Mouse (Mus musculus): Measurements from ENCODE around the gene Fam207a. TPM values are rescaled to one million over a fixed set of nuclear protein-coding genes. Genes with fewer than 3 reads are reported as not detected.
A peak's percentile ranks its signal among the peaks of the same experiment; 100 is the strongest.

The Fam207a gene
- polyA plus RNA-seq, 1 experiment from 2014 or later, result 23.3 TPM

DNA sequence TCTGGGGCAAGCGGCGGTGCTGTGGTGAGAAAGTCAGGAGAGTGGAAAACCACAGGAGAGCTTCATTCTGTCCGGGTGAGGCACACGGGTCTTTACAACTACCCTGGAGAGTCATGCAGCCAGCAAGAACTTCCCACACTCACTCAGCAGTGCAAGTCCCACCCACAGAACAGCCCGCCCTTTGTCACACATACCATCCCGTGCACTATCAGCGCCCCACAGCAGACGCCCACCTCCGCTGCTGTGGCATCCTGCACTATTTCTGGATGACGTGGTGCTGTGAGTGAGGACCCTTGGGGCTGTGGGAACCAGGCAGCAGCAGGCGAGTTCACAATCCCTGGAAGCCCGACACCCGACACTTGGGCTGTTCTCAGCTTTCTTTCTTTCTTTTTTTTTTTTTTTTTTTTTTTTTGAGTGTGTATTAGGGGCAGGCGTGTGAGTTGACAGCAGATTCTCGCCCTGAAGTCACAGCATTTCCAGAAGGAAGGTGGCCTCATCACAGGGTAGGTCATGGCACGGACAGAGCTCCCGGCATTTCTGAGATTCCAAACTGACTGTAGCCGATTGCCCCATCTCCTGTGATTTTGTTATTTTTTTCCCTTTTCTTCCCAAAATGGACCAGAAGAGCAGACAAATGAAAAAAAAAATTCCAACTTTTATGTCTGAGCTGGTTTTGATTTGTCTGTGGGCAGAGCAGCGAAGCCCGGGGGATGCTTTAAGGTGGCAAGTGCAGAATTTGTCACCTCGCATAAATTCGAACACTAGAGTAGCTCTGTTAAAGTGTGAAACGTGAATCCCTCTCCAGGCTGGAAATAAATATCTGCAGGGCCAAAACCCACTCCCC, 66.0 kb downstream of the Fam207a start:
- H3K9me3 ChIP-seq (replicated peaks), result 0 out of 2 replicates have a peak, but pooled peaks cover 5% of the 10 kb centered on the region
- DNase-seq, result no peak
- H3K9ac ChIP-seq, result no peak overlapping the region
- peaks cover 32% of the 10 kb centered on the region for H3K27me3 ChIP-seq
- H3K4me1 ChIP-seq (replicated peaks), result peaks cover 13% of the 10 kb centered on the region
- 25% methylated on average over 23 of the region's 23 CpGs for WGBS (ENCODE audit: insufficient replicate concordance)
- ATAC-seq (ENCODE audit: low read depth), result peak; percentile 61
- no peaks in the 10 kb centered on the region for H3K36me3 ChIP-seq
- H3K4me3 ChIP-seq (replicated peaks), result 0 out of 2 replicates have a peak overlapping the region, but pooled peaks have one; percentile 10
- peak overlapping the region; percentile 38 for H3K4me2 ChIP-seq
- H3K27ac ChIP-seq, result no peak overlapping the region

DNA sequence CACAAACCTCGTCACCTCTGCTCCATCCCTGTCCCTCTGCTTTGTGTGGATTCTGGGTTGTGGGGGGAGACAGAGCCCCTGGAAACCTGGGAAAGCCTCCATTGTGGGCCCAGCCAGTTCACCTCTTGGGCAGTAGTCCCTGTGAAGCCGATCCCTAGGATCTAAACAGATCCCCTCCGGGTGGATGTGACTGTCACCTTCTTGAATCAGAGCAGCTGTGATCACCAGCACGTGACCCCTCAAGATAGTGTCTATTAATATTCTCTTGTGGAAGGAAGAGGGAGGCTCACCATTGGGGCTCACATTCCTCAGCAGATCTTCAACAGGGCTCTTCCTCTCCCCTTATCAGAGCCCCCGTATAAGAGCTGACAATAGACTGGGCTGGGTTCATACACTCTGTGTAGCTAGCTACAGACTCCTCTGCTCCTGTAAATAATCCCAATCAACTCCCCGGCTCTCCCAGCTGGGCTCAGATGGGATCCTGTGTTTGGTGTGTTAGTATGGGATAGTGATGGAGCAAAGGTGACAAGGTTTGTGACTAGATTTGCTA, 66.8 kb downstream of the Fam207a start:
- WGBS (ENCODE audit: insufficient replicate concordance), result 33% methylated on average over 6 of the region's 6 CpGs
- Histone ChIP-seq H3K4me3 (replicated peaks) (0 out of 2 replicates have a peak overlapping the region, but pooled peaks have one; percentile 10), H3K27ac (no peak overlapping the region; the same call in 1 of the 2 replicates), H3K4me2 (peak overlapping the region; percentile 38), H3K9ac (no peak overlapping the region), H3K4me1 (replicated peaks) (peaks cover 13% of the 10 kb centered on the region), H3K9me3 (replicated peaks) (0 out of 2 replicates have a peak, but pooled peaks cover 5% of the 10 kb centered on the region), H3K36me3 (no peaks in the 10 kb centered on the region), H3K27me3 (peaks cover 32% of the 10 kb centered on the region)
- ATAC-seq (ENCODE audit: low read depth) (no peak), DNase-seq (no peak)

GRCm38 (mm10) chr10:77448209-77448608, 67.4 kb downstream of the Fam207a start:
- Histone ChIP-seq H3K9me3 (replicated peaks) (0 out of 2 replicates have a peak, but pooled peaks cover 5% of the 10 kb centered on the region), H3K27ac (no peak overlapping the region), H3K9ac (no peak overlapping the region), H3K4me2 (no peak overlapping the region), H3K4me3 (replicated peaks) (no peak overlapping the region), H3K36me3 (no peaks in the 10 kb centered on the region), H3K4me1 (replicated peaks) (peaks cover 13% of the 10 kb centered on the region), H3K27me3 (peaks cover 32% of the 10 kb centered on the region)
- WGBS (ENCODE audit: insufficient replicate concordance), result 67% methylated on average over 7 of the region's 7 CpGs
- DNase-seq (no peak), ATAC-seq (ENCODE audit: low read depth) (no peak)

DNA sequence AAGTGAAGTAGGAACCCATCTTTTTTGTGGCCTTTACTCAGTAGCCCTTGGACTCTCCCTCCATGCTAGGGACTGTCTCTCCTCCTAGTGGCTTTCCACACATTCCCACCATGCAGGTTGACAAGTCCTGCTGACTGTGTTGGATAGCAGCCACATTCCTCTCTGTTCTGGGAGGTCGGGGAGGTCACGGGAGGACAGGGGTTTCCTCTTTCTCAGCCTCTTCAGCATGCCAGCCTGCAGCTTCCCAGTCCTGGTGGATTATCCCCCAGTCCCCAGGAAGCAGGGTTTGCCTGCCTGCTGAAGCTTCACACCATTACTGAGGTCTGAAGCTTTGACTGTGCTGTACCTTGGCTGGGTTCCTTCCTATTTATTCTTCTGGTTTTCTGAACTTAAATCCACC, 67.8 kb downstream of the Fam207a start:
- Histone ChIP-seq H3K27me3 (peaks cover 32% of the 10 kb centered on the region), H3K4me2 (no peak overlapping the region), H3K9ac (no peak overlapping the region), H3K36me3 (no peaks in the 10 kb centered on the region), H3K4me3 (replicated peaks) (no peak overlapping the region), H3K9me3 (replicated peaks) (0 out of 2 replicates have a peak, but pooled peaks cover 5% of the 10 kb centered on the region), H3K27ac (no peak overlapping the region), H3K4me1 (replicated peaks) (peaks cover 13% of the 10 kb centered on the region)
- no peak for DNase-seq
- WGBS (ENCODE audit: insufficient replicate concordance), result 15% methylated on average over 2 of the region's 2 CpGs
- no peak for ATAC-seq (ENCODE audit: low read depth)

GRCm38 (mm10) chr10:77442250-77442649, 73.3 kb downstream of the Fam207a start:
- no peaks in the 10 kb centered on the region for H3K4me1 ChIP-seq (replicated peaks)
- no peak overlapping the region for H3K27ac ChIP-seq
- no peak overlapping the region for H3K4me3 ChIP-seq (replicated peaks)
- peaks cover 6% of the 10 kb centered on the region; the same call in 1 of the 2 replicates for H3K27me3 ChIP-seq
- ATAC-seq (ENCODE audit: low read depth) (no peak), DNase-seq (no peak)
- H3K36me3 ChIP-seq, result no peaks in the 10 kb centered on the region
- no peak overlapping the region for H3K4me2 ChIP-seq
- 62% methylated on average over 4 of the region's 4 CpGs for WGBS (ENCODE audit: insufficient replicate concordance)
- H3K9ac ChIP-seq, result no peak overlapping the region
- 0 out of 2 replicates have a peak, but pooled peaks cover 5% of the 10 kb centered on the region for H3K9me3 ChIP-seq (replicated peaks)

DNA sequence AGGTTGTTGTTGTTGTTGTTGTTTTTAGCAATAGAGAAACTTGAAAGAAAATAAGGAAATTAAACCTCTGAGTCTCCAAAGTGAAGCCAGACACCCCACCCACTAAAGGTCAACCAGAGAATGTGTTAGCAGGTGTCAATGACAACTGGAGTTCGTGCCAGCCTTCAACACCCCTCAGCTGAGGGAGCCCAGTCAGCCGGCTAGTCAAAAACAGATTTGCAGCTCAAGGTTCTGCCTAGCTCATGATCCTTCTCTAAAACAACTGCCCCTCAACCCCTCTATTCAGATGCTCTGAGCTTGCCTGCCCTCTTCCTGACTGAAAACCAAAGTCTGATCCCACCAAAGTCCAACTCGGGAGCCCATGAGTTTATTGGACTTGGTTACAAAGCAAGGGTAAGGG, 73.8 kb downstream of the Fam207a start:
- no peak overlapping the region for H3K9ac ChIP-seq
- WGBS (ENCODE audit: insufficient replicate concordance), result 68% methylated on average over 3 of the region's 3 CpGs
- H3K4me3 ChIP-seq (replicated peaks), result no peak overlapping the region
- H3K27ac ChIP-seq, result no peak overlapping the region
- no peak for DNase-seq
- no peak for ATAC-seq (ENCODE audit: low read depth)
- no peaks in the 10 kb centered on the region for H3K36me3 ChIP-seq
- H3K4me1 ChIP-seq (replicated peaks), result no peaks in the 10 kb centered on the region
- peaks cover 2% of the 10 kb centered on the region; the same call in 1 of the 2 replicates for H3K27me3 ChIP-seq
- H3K4me2 ChIP-seq, result no peak overlapping the region
- 0 out of 2 replicates have a peak, but pooled peaks cover 5% of the 10 kb centered on the region for H3K9me3 ChIP-seq (replicated peaks)

DNA sequence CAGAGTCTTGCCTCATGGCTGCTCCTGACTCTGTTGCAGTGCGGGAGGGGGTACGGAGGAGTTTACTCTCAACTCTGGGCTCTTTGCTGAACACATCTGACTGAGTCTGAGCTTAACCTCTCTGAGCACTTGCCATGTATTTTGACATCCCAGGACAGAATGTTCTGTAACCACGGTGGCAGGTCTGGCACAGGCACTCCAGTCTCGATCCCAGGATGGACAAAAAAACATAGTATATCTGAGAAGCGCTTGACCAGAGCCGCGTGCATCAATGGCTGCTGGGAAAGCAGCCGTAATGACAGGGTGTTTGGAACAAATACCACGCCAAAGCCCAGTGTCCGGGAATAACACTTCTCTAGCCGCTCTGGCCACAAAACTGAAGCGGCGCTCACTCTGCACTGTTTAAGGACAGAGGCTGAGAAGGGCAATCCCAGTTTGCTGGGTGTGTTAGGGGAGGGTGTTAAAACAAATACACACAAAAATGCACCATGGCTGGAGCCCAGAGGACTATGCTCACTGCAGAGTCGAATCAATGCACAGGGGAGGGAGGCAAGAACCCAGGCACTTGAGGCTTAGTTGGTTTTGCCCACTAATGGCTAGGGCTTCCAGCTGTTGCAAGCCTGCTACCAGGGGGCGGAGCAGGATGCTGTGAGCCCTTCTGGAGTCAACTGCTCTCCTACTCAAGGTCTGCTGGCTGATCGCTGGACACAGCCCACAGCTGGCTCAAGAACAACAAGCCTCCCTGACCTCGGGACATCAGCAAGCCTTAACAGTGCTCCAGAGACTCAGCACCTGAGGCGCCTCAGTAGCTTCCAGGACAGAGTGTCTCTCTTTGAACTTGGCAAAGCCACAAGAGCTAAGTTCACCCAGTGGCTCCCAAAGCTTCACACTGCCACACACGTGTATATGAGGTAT, 74.5 kb downstream of the Fam207a start:
- DNase-seq (no peak), ATAC-seq (ENCODE audit: low read depth) (0 out of 2 replicates have a peak, but pooled peaks have one; percentile 18)
- Histone ChIP-seq H3K27me3 (peaks cover 2% of the 10 kb centered on the region; the same call in 1 of the 2 replicates), H3K4me3 (replicated peaks) (no peak overlapping the region), H3K9ac (no peak overlapping the region), H3K4me1 (replicated peaks) (no peaks in the 10 kb centered on the region), H3K36me3 (no peaks in the 10 kb centered on the region), H3K27ac (no peak overlapping the region), H3K4me2 (no peak overlapping the region), H3K9me3 (replicated peaks) (0 out of 2 replicates have a peak, but pooled peaks cover 5% of the 10 kb centered on the region)
- 55% methylated on average over 19 of the region's 19 CpGs for WGBS (ENCODE audit: insufficient replicate concordance)

- no peak overlapping the region for H3K27ac ChIP-seq
- H3K9me3 ChIP-seq (replicated peaks), result 0 out of 2 replicates have a peak, but pooled peaks cover 4% of the 10 kb centered on the region
- peaks cover 2% of the 10 kb centered on the region; the same call in 1 of the 2 replicates for H3K27me3 ChIP-seq
- ATAC-seq (ENCODE audit: low read depth) (no peak), DNase-seq (no peak)
- H3K4me3 ChIP-seq (replicated peaks), result no peak overlapping the region
- WGBS (ENCODE audit: insufficient replicate concordance), result 35% methylated on average over 6 of the region's 6 CpGs
- H3K9ac ChIP-seq, result no peak overlapping the region
- no peak overlapping the region for H3K4me2 ChIP-seq
- no peaks in the 10 kb centered on the region for H3K4me1 ChIP-seq (replicated peaks)
- H3K36me3 ChIP-seq, result no peaks in the 10 kb centered on the region
Measured at GRCm38 (mm10) chr10:77440286-77440685, 75.3 kb downstream of the Fam207a start.

DNA sequence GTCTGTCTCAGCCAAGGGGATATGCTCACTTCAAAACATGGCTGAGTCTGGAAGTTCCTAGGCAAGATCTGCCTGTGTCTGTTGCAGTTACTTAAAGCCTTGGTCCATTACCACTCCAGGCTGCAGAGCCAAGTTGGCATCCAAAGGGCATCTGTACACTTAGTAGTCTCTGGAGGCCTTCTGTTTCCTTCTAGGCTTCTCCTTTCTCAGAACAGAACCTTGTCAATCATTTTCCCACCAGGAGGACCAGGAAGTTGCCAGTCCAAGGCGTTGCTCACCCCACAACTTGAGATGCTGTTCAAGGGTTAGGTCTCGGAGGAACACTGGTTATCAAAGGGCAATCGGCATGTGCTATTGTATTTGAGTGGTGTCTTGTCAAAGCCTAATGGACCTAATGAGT, 76.6 kb downstream of the Fam207a start:
- H3K27me3 ChIP-seq, result peaks cover 2% of the 10 kb centered on the region; the same call in 1 of the 2 replicates
- peaks cover 5% of the 10 kb centered on the region; the same call in 1 of the 2 replicates for H3K4me1 ChIP-seq (replicated peaks)
- no peak overlapping the region for H3K4me3 ChIP-seq (replicated peaks)
- WGBS (ENCODE audit: insufficient replicate concordance), result 47% methylated on average over 3 of the region's 3 CpGs
- H3K9ac ChIP-seq, result no peak overlapping the region
- H3K27ac ChIP-seq, result no peak overlapping the region
- ATAC-seq (ENCODE audit: low read depth) (no peak), DNase-seq (no peak)
- H3K9me3 ChIP-seq (replicated peaks), result no peaks in the 10 kb centered on the region
- H3K4me2 ChIP-seq, result no peak overlapping the region
- H3K36me3 ChIP-seq, result no peaks in the 10 kb centered on the region

DNA sequence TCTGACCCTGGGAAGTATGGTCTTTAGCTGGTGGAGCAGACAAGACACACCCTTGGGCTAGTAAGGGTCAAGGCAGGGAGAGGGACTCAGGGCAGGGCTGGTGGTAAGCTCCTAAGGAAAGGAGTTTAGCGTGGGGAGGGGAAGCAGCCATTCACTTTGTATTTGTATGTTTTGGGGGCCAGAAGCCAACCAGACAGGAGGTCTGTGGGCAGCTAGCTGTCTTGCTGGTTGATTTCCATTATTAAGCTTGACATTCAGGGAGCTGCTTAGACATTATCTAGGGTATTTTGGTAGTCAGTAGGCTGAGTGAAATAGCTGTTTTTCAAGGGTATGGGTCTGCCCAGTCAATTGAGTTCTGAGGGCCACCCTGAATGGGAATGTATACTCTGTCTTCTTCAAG, 77.6 kb downstream of the Fam207a start:
- ATAC-seq (ENCODE audit: low read depth) (no peak), DNase-seq (no peak)
- 52% methylated on average over 1 of the region's 1 CpGs for WGBS (ENCODE audit: insufficient replicate concordance)
- Histone ChIP-seq H3K4me2 (no peak overlapping the region), H3K36me3 (no peaks in the 10 kb centered on the region), H3K27me3 (peaks cover 2% of the 10 kb centered on the region; the same call in 1 of the 2 replicates), H3K27ac (no peak overlapping the region), H3K9me3 (replicated peaks) (no peaks in the 10 kb centered on the region), H3K4me3 (replicated peaks) (no peak overlapping the region), H3K9ac (no peak overlapping the region), H3K4me1 (replicated peaks) (peaks cover 9% of the 10 kb centered on the region)

Measured in liver, embryonic 13.5 days (tissue).